Mouse (Mus musculus): ENCODE results near the gene Traf3ip2. TPM values are rescaled to one million over a fixed set of nuclear protein-coding genes. Genes with fewer than 3 reads are reported as not detected.

Traf3ip2 gene
- polyA plus RNA-seq, 1 experiment = 15.0 TPM

GRCm38 (mm10) chr10:39660269-39660655 lies 47.5 kb downstream of the Traf3ip2 start:
- Histone ChIP-seq H3K4me3 (replicated peaks; ENCODE audit: control insufficient read depth, low read depth, low read length) (no peak overlapping the region), H3K27ac (ENCODE audit: control insufficient read depth, insufficient read depth, low read depth, low read length, poor library complexity) (no peak overlapping the region), H3K4me1 (ENCODE audit: control insufficient read depth, insufficient read depth, low read length) (no peaks in the 10 kb centered on the region)
- TF ChIP-seq POLR2A (IDR thresholded peaks at IDR 0.05; ENCODE audit: borderline replicate concordance, control insufficient read depth, low read depth, low read length) (no peak), CTCF (IDR thresholded peaks at IDR 0.05; ENCODE audit: control insufficient read depth, insufficient read depth, low read length) (no peak)
- 79% methylated on average over 3 of the region's 3 CpGs for WGBS

- TF ChIP-seq CTCF (IDR thresholded peaks at IDR 0.05; ENCODE audit: control insufficient read depth, insufficient read depth, low read length) (no peak), POLR2A (IDR thresholded peaks at IDR 0.05; ENCODE audit: borderline replicate concordance, control insufficient read depth, low read depth, low read length) (no peak)
- H3K27ac ChIP-seq (ENCODE audit: control insufficient read depth, insufficient read depth, low read depth, low read length, poor library complexity) = no peak overlapping the region
- 81% methylated on average over 5 of the region's 5 CpGs for WGBS
- no peak overlapping the region for H3K4me3 ChIP-seq (replicated peaks; ENCODE audit: control insufficient read depth, low read depth, low read length)
- H3K4me1 ChIP-seq (ENCODE audit: control insufficient read depth, insufficient read depth, low read length) = no peaks in the 10 kb centered on the region
These were observed 48.0 kb downstream of the Traf3ip2 start for GRCm38 (mm10) chr10:39660698-39661097.

- Histone ChIP-seq H3K4me1 (ENCODE audit: control insufficient read depth, insufficient read depth, low read length) (no peaks in the 10 kb centered on the region), H3K4me3 (replicated peaks; ENCODE audit: control insufficient read depth, low read depth, low read length) (no peak overlapping the region), H3K27ac (ENCODE audit: control insufficient read depth, insufficient read depth, low read depth, low read length, poor library complexity) (no peak overlapping the region)
- TF ChIP-seq CTCF (IDR thresholded peaks at IDR 0.05; ENCODE audit: control insufficient read depth, insufficient read depth, low read length) = no peak
- no peak for TF ChIP-seq POLR2A (IDR thresholded peaks at IDR 0.05; ENCODE audit: borderline replicate concordance, control insufficient read depth, low read depth, low read length)
- 81% methylated on average over 4 of the region's 4 CpGs for whole genome bisulfite sequencing
These were observed 52.4 kb downstream of the Traf3ip2 start for GRCm38 (mm10) chr10:39665071-39665502.

GRCm38 (mm10) chr10:39666027-39666426 lies 53.3 kb downstream of the Traf3ip2 start:
- no peak overlapping the region for H3K27ac ChIP-seq (ENCODE audit: control insufficient read depth, insufficient read depth, low read depth, low read length, poor library complexity)
- WGBS = 42% methylated on average over 3 of the region's 3 CpGs
- H3K4me3 ChIP-seq (replicated peaks; ENCODE audit: control insufficient read depth, low read depth, low read length) = no peak overlapping the region
- TF ChIP-seq CTCF (IDR thresholded peaks at IDR 0.05; ENCODE audit: control insufficient read depth, insufficient read depth, low read length) (no peak), POLR2A (IDR thresholded peaks at IDR 0.05; ENCODE audit: borderline replicate concordance, control insufficient read depth, low read depth, low read length) (no peak)
- H3K4me1 ChIP-seq (ENCODE audit: control insufficient read depth, insufficient read depth, low read length) = no peaks in the 10 kb centered on the region

GRCm38 (mm10) chr10:39671451-39671850 lies 58.7 kb downstream of the Traf3ip2 start:
- H3K27ac ChIP-seq (ENCODE audit: control insufficient read depth, insufficient read depth, low read depth, low read length, poor library complexity) = no peak overlapping the region
- H3K4me1 ChIP-seq (ENCODE audit: control insufficient read depth, insufficient read depth, low read length) = no peaks in the 10 kb centered on the region
- WGBS = 79% methylated on average over 1 of the region's 1 CpGs
- H3K4me3 ChIP-seq (replicated peaks; ENCODE audit: control insufficient read depth, low read depth, low read length) = no peak overlapping the region
- TF ChIP-seq CTCF (IDR thresholded peaks at IDR 0.05; ENCODE audit: control insufficient read depth, insufficient read depth, low read length) (no peak), POLR2A (IDR thresholded peaks at IDR 0.05; ENCODE audit: borderline replicate concordance, control insufficient read depth, low read depth, low read length) (no peak)

- Histone ChIP-seq H3K4me3 (replicated peaks; ENCODE audit: control insufficient read depth, low read depth, low read length) (no peak overlapping the region), H3K4me1 (ENCODE audit: control insufficient read depth, insufficient read depth, low read length) (no peaks in the 10 kb centered on the region), H3K27ac (ENCODE audit: control insufficient read depth, insufficient read depth, low read depth, low read length, poor library complexity) (no peak overlapping the region)
- 82% methylated on average over 4 of the region's 4 CpGs for WGBS
- TF ChIP-seq CTCF (IDR thresholded peaks at IDR 0.05; ENCODE audit: control insufficient read depth, insufficient read depth, low read length) (no peak), POLR2A (IDR thresholded peaks at IDR 0.05; ENCODE audit: borderline replicate concordance, control insufficient read depth, low read depth, low read length) (no peak)
These were observed 59.9 kb downstream of the Traf3ip2 start for GRCm38 (mm10) chr10:39672547-39673051.

GRCm38 (mm10) chr10:39674106-39674505 lies 61.4 kb downstream of the Traf3ip2 start:
- TF ChIP-seq CTCF (IDR thresholded peaks at IDR 0.05; ENCODE audit: control insufficient read depth, insufficient read depth, low read length) (no peak), POLR2A (IDR thresholded peaks at IDR 0.05; ENCODE audit: borderline replicate concordance, control insufficient read depth, low read depth, low read length) (no peak)
- H3K27ac ChIP-seq (ENCODE audit: control insufficient read depth, insufficient read depth, low read depth, low read length, poor library complexity) = no peak overlapping the region
- 65% methylated on average over 3 of the region's 3 CpGs for WGBS
- H3K4me1 ChIP-seq (ENCODE audit: control insufficient read depth, insufficient read depth, low read length) = no peaks in the 10 kb centered on the region; the same call in 1 of the 2 replicates
- H3K4me3 ChIP-seq (replicated peaks; ENCODE audit: control insufficient read depth, low read depth, low read length) = no peak overlapping the region

- TF ChIP-seq POLR2A (IDR thresholded peaks at IDR 0.05; ENCODE audit: borderline replicate concordance, control insufficient read depth, low read depth, low read length) (no peak), CTCF (IDR thresholded peaks at IDR 0.05; ENCODE audit: control insufficient read depth, insufficient read depth, low read length) (no peak)
These were observed 62.0 kb downstream of the Traf3ip2 start for GRCm38 (mm10) chr10:39674766-39675165.

More at GRCm38 (mm10) chr10:39674766-39675165, 62.0 kb downstream of the Traf3ip2 start:
- WGBS = 87% methylated on average over 3 of the region's 3 CpGs
- Histone ChIP-seq H3K4me1 (ENCODE audit: control insufficient read depth, insufficient read depth, low read length) (no peaks in the 10 kb centered on the region; the same call in 1 of the 2 replicates), H3K4me3 (replicated peaks; ENCODE audit: control insufficient read depth, low read depth, low read length) (no peak overlapping the region), H3K27ac (ENCODE audit: control insufficient read depth, insufficient read depth, low read depth, low read length, poor library complexity) (no peak overlapping the region)
